Mouse (Mus musculus): ENCODE results near the gene Iqsec1.

DNA sequence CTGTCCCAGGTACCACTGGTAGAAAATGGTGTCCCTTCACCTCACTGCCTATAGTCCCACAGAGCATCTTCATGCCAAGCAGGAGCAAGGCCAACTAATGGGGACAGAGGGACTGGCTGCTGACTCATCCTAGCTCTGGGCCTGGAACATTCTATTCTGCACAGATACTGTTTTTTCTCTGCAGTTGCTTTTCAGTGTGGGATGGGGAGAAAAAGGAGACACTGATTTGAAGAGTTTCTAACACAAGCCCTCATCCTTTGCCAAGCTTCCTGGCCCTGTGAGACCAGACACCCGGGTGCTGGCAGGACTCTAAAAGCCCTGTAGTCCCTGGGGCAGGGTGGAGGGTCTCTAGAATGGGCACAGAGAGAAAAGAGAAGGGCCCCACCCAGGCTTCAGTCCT lies 292.7 kb downstream of the Iqsec1 start:
- TF ChIP-seq CTCF (IDR thresholded peaks at IDR 0.05; ENCODE audit: low read depth) (no peak), EP300 (optimal IDR thresholded peaks at IDR 0.05) (no peak)

Measured in stomach, postnatal 0 days (tissue).